Mouse (Mus musculus) E14TG2a.4 (cell line): Measurements from ENCODE around the gene Ccdc50.

Experiments
- H3K27me3 ChIP-seq: 2 replicates; pipeline ENCODE4 v1.6.1; 2014; ENCODE audit warnings: low read length, control low read depth; ENCODE audit not compliant: insufficient read depth
- H3K36me3 ChIP-seq: 2 replicates; pipeline ENCODE4 v1.6.1; 2014; ENCODE audit warnings: low read length, control low read depth; ENCODE audit not compliant: insufficient read depth
- H3K4me1 ChIP-seq: replicated peaks from 2 replicates; pipeline ENCODE4 v1.6.1; 2014; ENCODE audit warnings: low read depth, low read length, control low read depth
- H3K4me3 ChIP-seq: replicated peaks from 2 replicates; pipeline ENCODE4 v1.5.1; 2014; ENCODE audit warnings: mild to moderate bottlenecking, low read length
- H3K9me3 ChIP-seq: 2 replicates; pipeline ENCODE4 v1.6.1; 2014; ENCODE audit warnings: low read length, control low read depth
- CTCF ChIP-seq: conservative IDR thresholded peaks from 2 replicates; pipeline ENCODE4 v1.5.1; 2014; ENCODE audit warnings: low read length
- NANOG ChIP-seq: IDR thresholded peaks from 2 replicates; pipeline ENCODE4 v1.6.1; 2014; ENCODE audit warnings: borderline replicate concordance, low read length, mixed read lengths
- POU5F1 ChIP-seq: IDR thresholded peaks from 2 replicates; pipeline ENCODE4 v1.6.1; 2014; ENCODE audit warnings: low read length, borderline replicate concordance

Ccdc50 gene

GRCm38 (mm10) chr16:27401579-27401978 lies 12.9 kb downstream of the Ccdc50 start:
- TF ChIP-seq CTCF (no peak), NANOG (no peak)
- no peaks in the 10 kb centered on the region for H3K36me3 ChIP-seq

GRCm38 (mm10) chr16:27404107-27404506 lies 15.4 kb downstream of the Ccdc50 start:
- Histone ChIP-seq H3K4me3 (no peak overlapping the region), H3K27me3 (no peaks in the 10 kb centered on the region), H3K4me1 (no peaks in the 10 kb centered on the region), H3K36me3 (peaks cover 7% of the 10 kb centered on the region), H3K9me3 (no peaks in the 10 kb centered on the region)
- no peak for TF ChIP-seq NANOG
- no peak for TF ChIP-seq CTCF
- TF ChIP-seq POU5F1, result no peak

More at GRCm38 (mm10) chr16:27401579-27401978, 12.9 kb downstream of the Ccdc50 start:
- H3K4me1 ChIP-seq, result no peaks in the 10 kb centered on the region
- no peaks in the 10 kb centered on the region for H3K27me3 ChIP-seq
- H3K4me3 ChIP-seq, result no peak overlapping the region
- H3K9me3 ChIP-seq, result no peaks in the 10 kb centered on the region

- peaks cover 22% of the 10 kb centered on the region for H3K36me3 ChIP-seq
- no peak for TF ChIP-seq CTCF
- no peak for TF ChIP-seq NANOG
- TF ChIP-seq POU5F1, result no peak
- no peak overlapping the region for H3K4me3 ChIP-seq
- H3K9me3 ChIP-seq, result peaks cover 6% of the 10 kb centered on the region; the same call in 1 of the 2 replicates
- no peaks in the 10 kb centered on the region for H3K27me3 ChIP-seq
- no peaks in the 10 kb centered on the region for H3K4me1 ChIP-seq
Measured at GRCm38 (mm10) chr16:27416937-27417584, 28.4 kb downstream of the Ccdc50 start.

- Histone ChIP-seq H3K36me3 (peaks cover 27% of the 10 kb centered on the region), H3K4me3 (no peak overlapping the region), H3K4me1 (no peaks in the 10 kb centered on the region), H3K27me3 (no peaks in the 10 kb centered on the region), H3K9me3 (peaks cover 11% of the 10 kb centered on the region; the same call in 1 of the 2 replicates)
- no peak for TF ChIP-seq CTCF
- TF ChIP-seq POU5F1, result no peak
- no peak for TF ChIP-seq NANOG
Measured at GRCm38 (mm10) chr16:27417632-27418031, 29.0 kb downstream of the Ccdc50 start.

GRCm38 (mm10) chr16:27420982-27421381 lies 32.3 kb downstream of the Ccdc50 start:
- no peaks in the 10 kb centered on the region for H3K27me3 ChIP-seq
- no peaks in the 10 kb centered on the region for H3K4me1 ChIP-seq
- peaks cover 22% of the 10 kb centered on the region for H3K36me3 ChIP-seq
- no peak overlapping the region for H3K4me3 ChIP-seq
- H3K9me3 ChIP-seq, result peaks cover 11% of the 10 kb centered on the region; the same call in 1 of the 2 replicates
- TF ChIP-seq NANOG (no peak), CTCF (no peak), POU5F1 (no peak)

DNA sequence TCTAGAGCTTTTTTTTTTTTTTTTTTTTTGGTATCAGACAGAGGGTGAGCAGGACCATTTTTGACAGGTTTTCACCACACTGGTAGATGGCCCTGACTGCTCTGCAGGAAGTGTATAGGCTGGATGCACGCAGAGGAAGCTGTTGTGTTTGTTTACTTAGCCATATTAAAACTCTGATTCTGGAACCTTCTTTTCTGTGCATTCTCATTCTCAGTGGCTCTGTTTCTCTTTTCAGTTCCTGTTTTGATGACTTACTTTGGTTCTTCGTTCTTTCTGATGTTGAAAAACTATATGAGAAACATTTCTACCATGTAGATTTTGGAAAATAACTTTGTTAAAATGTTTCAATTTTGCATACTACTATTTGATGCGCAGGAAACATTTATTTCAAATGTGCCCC lies 46.4 kb downstream of the Ccdc50 start:
- H3K9me3 ChIP-seq, result no peaks in the 10 kb centered on the region
- no peaks in the 10 kb centered on the region for H3K27me3 ChIP-seq
- H3K36me3 ChIP-seq, result peaks cover 31% of the 10 kb centered on the region
- no peak overlapping the region for H3K4me3 ChIP-seq
- no peaks in the 10 kb centered on the region for H3K4me1 ChIP-seq
- TF ChIP-seq NANOG (no peak), POU5F1 (no peak), CTCF (no peak)

DNA sequence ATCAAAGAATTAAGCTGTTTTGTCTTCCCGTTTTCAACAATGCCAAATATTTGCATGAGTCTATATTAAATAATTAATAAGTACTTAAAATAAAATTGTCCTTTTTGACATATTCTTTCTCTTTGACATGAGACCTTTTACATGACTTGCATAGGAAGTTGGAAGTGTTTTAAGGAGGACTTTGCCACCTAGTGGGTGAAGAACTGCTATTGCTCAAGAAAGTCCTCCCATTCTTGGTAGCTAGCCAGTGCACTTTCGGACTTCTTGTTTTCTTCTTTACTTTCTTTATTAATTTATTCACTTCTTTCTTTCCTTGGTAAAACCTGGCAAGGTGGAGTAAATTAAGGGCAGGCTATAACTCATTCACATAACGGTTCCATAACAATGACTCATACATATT lies 55.3 kb downstream of the Ccdc50 start:
- H3K36me3 ChIP-seq, result peaks cover 12% of the 10 kb centered on the region
- H3K4me3 ChIP-seq, result no peak overlapping the region
- no peak for TF ChIP-seq NANOG
- no peak for TF ChIP-seq POU5F1
- no peak for TF ChIP-seq CTCF
- H3K27me3 ChIP-seq, result no peaks in the 10 kb centered on the region
- no peaks in the 10 kb centered on the region for H3K4me1 ChIP-seq
- H3K9me3 ChIP-seq, result no peaks in the 10 kb centered on the region

DNA sequence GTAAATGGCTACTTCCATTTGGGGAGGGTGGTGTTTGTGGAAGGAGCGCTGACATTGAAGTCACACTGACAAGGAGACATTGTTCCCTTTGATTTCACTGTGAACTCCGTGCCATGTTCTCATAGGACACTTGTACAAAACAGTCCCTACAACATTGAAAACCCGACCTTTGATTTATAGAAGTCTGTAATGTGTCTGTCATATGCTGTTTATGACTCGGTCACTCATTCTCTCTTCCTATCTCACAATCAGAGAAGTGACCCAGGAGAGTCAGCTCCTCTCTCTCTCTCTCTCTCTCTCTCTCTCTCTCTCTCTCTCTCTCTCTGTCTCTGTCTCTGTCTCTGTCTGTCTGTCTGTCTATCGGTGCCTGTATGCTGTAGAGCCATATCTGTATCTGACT lies 60.7 kb downstream of the Ccdc50 start:
- Histone ChIP-seq H3K4me3 (no peak overlapping the region), H3K27me3 (no peaks in the 10 kb centered on the region)

GRCm38 (mm10) chr16:27450655-27451054 lies 62.0 kb downstream of the Ccdc50 start:
- no peaks in the 10 kb centered on the region for H3K36me3 ChIP-seq
- no peaks in the 10 kb centered on the region for H3K9me3 ChIP-seq
- no peak for TF ChIP-seq POU5F1
- TF ChIP-seq NANOG, result no peak
- TF ChIP-seq CTCF, result no peak
- no peaks in the 10 kb centered on the region for H3K27me3 ChIP-seq
- H3K4me1 ChIP-seq, result no peaks in the 10 kb centered on the region
- no peak overlapping the region for H3K4me3 ChIP-seq

More for the DNA sequence above, 60.7 kb downstream of the Ccdc50 start:
- Histone ChIP-seq H3K36me3 (peaks cover 4% of the 10 kb centered on the region), H3K4me1 (no peaks in the 10 kb centered on the region), H3K9me3 (no peaks in the 10 kb centered on the region)
- TF ChIP-seq POU5F1 (no peak), CTCF (no peak), NANOG (no peak)
